Mouse (Mus musculus): ENCODE data around the gene Arl8b. TPM values are rescaled to one million over a fixed set of nuclear protein-coding genes. Genes with fewer than 3 reads are reported as not detected.

Arl8b gene
- total RNA-seq, 1 experiment from 2014 or later, result 37.0 TPM

- ATAC-seq (replicated peaks; ENCODE audit: insufficient number of reproducible peaks, low FRiP score, low TSS enrichment, poor library complexity, severe bottlenecking), result no peak
Observed at GRCm38 (mm10) chr6:108828872-108829271, 46.0 kb downstream of the Arl8b start.

DNA sequence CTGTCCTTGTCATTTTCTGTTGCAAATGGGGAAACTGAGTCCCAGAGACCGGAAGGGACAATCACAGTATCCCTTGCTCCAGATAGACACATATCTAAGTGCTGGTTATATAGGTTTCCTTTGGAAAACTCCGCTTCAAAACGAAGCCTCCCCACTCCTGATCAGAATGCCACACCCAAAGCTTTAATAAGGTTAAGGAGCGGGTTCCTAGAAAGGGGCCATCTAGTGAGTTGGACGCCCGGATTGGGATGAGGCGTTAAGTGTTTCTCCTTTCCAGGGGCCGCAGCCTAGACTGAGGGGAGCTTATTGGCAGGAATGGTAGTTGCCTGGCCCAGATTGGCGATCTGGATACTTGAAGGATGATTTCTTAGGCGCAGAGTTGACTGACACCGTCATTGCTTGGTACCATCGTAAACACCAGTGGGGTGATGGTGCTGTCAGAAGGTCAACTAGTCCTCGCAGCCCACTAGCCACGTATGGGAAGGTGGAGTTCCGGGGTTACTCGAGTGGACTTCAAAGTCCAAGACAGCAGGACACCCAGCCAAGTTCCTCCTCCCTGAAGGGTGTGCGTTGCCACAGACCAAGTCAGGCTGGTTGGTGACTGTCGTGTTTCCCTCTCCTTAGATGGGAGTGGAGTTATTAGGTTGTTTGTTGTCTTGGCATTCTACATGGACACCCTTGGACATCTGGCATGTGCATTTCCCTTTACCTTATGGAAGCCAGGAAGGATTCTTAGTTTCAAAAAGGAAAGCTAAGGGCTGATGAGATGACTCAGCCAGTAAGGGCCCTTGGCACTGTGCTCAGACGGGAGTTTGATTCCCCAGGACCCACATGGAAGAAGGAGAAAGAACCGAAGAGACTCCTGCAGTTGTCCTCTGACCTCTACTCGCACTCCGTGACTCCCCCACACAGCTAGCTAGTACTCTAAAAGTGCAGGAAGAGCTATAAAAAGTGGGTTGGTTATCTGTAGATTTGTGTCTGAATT lies 46.8 kb downstream of the Arl8b start:
- ATAC-seq (replicated peaks; ENCODE audit: insufficient number of reproducible peaks, low FRiP score, low TSS enrichment, poor library complexity, severe bottlenecking), result peak; percentile 15; the same call in 1 of the 2 replicates

GRCm38 (mm10) chr6:108832170-108832569 lies 49.3 kb downstream of the Arl8b start:
- no peak for ATAC-seq (replicated peaks; ENCODE audit: insufficient number of reproducible peaks, low FRiP score, low TSS enrichment, poor library complexity, severe bottlenecking)

DNA sequence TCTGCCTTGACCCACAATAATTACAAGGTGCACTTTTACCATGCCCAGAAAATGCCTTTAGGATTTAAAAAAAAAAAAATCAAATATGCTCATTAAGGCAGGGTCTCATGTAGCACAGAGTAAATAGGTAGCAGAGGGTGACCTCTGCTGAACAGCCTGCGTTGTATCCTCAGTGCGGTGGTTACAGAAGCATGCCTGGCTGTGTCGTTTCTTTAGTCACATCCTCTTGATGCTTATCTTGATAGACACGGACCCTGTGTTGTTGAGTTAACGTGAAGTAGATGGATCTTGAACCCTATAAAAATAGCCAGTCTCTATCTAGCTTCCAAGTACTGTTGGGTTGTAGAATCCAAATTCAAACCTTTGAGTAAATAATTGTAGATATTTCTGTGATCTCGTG lies 50.1 kb downstream of the Arl8b start:
- no peak for ATAC-seq (replicated peaks; ENCODE audit: insufficient number of reproducible peaks, low FRiP score, low TSS enrichment, poor library complexity, severe bottlenecking)

- ATAC-seq (replicated peaks; ENCODE audit: insufficient number of reproducible peaks, low FRiP score, low TSS enrichment, poor library complexity, severe bottlenecking), result no peak
Observed at GRCm38 (mm10) chr6:108833963-108834697, 51.2 kb downstream of the Arl8b start.

GRCm38 (mm10) chr6:108835765-108836691 lies 53.1 kb downstream of the Arl8b start:
- peak; percentile 66 for ATAC-seq (replicated peaks; ENCODE audit: insufficient number of reproducible peaks, low FRiP score, low TSS enrichment, poor library complexity, severe bottlenecking)

DNA sequence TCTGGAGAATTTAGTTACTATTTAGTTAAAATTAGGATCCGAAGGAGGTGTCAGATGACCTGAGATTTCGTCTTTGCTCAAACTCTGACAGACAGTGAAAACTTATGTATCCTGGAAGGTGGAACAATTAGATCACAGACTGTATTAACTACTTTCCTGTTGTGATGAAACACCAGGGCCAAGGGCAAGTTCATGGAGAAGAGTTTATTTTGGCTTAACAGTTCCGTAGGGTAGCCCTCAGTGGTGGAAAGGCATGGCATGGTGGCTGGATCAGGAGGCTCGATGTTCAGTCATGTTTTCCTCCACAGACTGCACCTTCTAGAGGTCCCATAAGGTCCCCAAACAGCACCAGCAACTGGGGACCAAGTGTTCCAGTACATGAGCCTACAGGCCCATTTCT lies 54.2 kb downstream of the Arl8b start:
- no peak for ATAC-seq (replicated peaks; ENCODE audit: insufficient number of reproducible peaks, low FRiP score, low TSS enrichment, poor library complexity, severe bottlenecking)

GRCm38 (mm10) chr6:108837958-108838357 lies 55.1 kb downstream of the Arl8b start:
- no peak for ATAC-seq (replicated peaks; ENCODE audit: insufficient number of reproducible peaks, low FRiP score, low TSS enrichment, poor library complexity, severe bottlenecking)

- no peak for ATAC-seq (replicated peaks; ENCODE audit: insufficient number of reproducible peaks, low FRiP score, low TSS enrichment, poor library complexity, severe bottlenecking)
Observed at GRCm38 (mm10) chr6:108839432-108839831, 56.5 kb downstream of the Arl8b start.

DNA sequence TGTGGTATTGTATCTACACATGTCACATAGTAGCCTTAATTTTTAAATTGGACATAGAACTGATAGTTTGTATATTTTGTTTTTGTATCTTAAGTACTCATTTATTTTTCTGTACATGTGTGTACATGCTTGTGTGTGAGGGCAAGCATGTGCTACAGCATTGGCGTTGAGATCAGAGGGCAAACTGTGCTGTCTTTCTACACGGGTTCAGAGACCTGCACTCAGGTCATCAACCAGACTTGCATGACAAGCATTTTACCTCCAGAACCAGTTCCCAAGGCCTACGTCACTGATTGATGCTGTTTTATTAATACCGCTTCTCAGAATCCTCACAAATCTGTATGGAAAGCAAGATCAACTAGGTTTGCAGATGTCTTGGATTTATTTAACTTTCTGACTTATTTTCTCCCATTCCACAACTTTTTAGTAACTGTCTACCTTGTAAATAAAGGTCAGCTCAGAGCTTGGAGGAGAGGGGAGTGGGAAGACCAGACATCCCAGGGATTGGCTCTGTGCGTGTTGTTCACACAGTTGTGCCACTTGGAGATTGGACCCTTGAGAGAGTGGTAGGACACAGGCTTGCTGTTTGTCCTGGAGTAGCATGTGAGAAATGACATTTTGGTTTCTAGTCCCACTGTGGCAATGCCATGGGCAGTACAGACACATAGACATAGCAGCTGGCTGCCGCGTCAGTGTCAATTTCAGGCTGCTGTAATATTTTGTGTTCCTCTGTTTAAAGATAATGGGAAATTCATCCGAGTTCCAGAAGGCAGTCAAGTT lies 58.2 kb downstream of the Arl8b start:
- ATAC-seq (replicated peaks; ENCODE audit: insufficient number of reproducible peaks, low FRiP score, low TSS enrichment, poor library complexity, severe bottlenecking), result no peak

- ATAC-seq (replicated peaks; ENCODE audit: insufficient number of reproducible peaks, low FRiP score, low TSS enrichment, poor library complexity, severe bottlenecking), result no peak
Observed at GRCm38 (mm10) chr6:108843664-108844063, 60.8 kb downstream of the Arl8b start.

GRCm38 (mm10) chr6:108844093-108844492 lies 61.2 kb downstream of the Arl8b start:
- ATAC-seq (replicated peaks; ENCODE audit: insufficient number of reproducible peaks, low FRiP score, low TSS enrichment, poor library complexity, severe bottlenecking), result peak; percentile 41; the same call in 1 of the 2 replicates

DNA sequence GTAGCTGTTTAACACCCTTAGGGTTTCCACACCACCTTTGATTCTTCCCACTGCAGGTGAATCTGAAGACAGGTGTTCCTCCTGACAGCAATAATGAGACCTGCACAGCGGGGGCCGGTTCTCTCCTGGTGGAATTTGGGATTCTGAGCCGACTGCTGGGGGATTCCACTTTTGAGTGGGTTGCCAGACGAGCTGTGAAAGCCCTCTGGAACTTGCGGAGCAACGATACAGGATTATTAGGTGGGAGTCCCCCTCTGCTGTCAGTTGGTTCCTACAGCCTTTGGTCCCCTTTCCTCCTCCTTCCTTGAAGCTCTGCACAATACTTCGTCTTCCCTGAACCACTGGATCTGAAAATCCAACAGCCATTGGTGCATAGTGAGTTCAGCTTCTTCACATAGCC lies 61.9 kb downstream of the Arl8b start:
- ATAC-seq (replicated peaks; ENCODE audit: insufficient number of reproducible peaks, low FRiP score, low TSS enrichment, poor library complexity, severe bottlenecking), result no peak

- no peak for ATAC-seq (replicated peaks; ENCODE audit: insufficient number of reproducible peaks, low FRiP score, low TSS enrichment, poor library complexity, severe bottlenecking)
Observed at GRCm38 (mm10) chr6:108852088-108852670, 69.3 kb downstream of the Arl8b start.

GRCm38 (mm10) chr6:108852986-108853385 lies 70.1 kb downstream of the Arl8b start:
- no peak for ATAC-seq (replicated peaks; ENCODE audit: insufficient number of reproducible peaks, low FRiP score, low TSS enrichment, poor library complexity, severe bottlenecking)

GRCm38 (mm10) chr6:108858583-108858982 lies 75.7 kb downstream of the Arl8b start:
- no peak for ATAC-seq (replicated peaks; ENCODE audit: insufficient number of reproducible peaks, low FRiP score, low TSS enrichment, poor library complexity, severe bottlenecking)

DNA sequence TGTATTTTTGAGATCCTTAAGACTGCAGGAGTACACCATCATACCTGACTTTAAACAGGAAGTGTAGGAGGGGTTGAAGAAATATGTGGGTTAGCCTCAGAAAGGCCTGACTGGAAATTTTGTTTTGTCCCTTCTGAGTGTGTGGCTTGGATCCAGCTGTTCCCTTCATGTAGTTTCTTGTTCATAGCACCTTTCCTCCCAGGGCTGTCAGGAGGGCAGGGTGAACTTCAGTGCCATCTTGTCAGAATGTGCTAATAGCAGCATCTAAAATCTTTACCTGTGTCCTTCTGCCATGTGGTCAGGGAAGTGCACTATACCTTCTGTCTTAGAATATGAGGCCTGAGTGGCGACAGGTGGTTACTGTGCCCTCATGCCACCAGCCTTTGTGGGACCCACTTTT lies 78.3 kb downstream of the Arl8b start:
- ATAC-seq (replicated peaks; ENCODE audit: insufficient number of reproducible peaks, low FRiP score, low TSS enrichment, poor library complexity, severe bottlenecking), result no peak

- ATAC-seq (replicated peaks; ENCODE audit: insufficient number of reproducible peaks, low FRiP score, low TSS enrichment, poor library complexity, severe bottlenecking), result no peak
Observed at GRCm38 (mm10) chr6:108862548-108862947, 79.6 kb downstream of the Arl8b start.
